Mouse (Mus musculus) v-Abl transformed pro-B cells (cell line): ENCODE measurements around the gene Abcf1.

Experiments used
- in situ Hi-C, 2 experiments: fragments of 400-800 bp; cut with MboI; formaldehyde crosslinking; loops; one replicate each; pipeline ENCODE4 v1.15.1; 2025; ENCODE audit not compliant: unreplicated experiment in 2 of 2

Gene Abcf1

DNA sequence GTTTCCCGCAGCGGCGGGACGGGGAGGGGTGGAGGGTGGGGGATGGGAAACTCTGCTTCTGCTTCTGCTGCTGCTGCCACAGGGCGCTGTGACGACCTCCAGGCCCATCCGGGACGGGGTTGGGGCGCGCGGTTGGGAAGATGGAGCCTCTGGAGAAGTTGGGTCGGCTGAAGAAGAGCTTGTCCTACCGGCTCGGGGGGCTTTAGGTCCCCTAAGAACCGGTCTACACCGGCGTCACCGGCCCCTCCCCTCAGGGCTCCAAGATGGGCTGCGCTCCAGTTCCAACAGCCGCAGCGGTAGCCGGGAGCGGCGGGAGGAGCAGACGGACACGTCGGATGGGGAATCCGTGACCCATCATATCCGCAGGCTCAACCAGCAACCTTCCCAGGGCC lies 10.8 kb upstream of the Abcf1 start:
- in situ Hi-C loops = loop anchor here in 1 of 2 experiments (10.0 kb wide), 1 partner anchor 146 kb away; the partner anchor contains the start of gene Tubb5

DNA sequence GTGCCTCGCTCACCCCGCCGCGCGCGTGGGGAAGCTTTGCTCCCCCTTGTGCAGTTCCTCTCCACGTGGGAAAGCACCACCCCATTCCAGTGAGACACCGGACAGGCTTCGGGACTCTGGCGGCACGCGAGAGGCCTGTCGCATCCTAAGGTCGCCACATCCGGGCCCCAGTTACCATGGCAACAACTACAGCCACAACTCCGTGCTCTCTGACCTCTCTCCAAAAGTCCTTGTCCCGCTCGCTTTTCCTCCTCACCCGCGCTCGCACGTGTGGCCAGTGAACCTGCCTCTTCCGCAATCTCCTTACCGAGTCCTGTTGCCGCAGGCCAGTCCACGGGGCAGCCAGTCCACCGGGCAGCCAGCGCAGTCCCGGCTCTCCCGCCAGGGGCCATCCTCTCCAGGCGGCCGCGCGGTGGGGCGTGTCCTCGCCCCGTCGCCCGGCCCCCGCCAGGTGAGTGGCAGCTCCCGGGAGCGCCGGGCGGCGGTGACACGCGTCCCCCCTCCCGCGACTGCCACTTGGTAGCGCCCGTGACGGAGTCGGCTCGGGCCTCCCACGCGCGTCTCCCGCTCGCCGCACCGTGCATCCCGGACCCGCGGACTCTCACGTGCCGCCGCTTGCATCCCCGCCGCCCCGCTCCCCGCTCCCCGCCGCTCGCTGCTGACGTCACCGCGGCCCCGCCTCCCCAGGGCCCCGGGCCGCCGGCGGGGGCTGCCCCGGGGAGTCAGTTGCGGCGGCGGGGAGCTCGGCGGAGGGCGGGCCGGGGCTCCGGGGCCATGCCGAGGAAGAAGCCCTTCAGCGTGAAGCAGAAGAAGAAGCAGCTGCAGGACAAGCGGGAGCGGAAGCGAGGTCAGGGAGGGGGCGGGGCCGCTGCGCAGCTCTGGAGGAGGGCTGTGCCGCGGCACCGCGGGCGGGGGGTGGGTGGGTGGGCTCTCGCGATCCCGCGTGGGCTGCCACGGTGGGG lies 10.1 kb upstream of the Abcf1 start, which contains the start of the genes Gnl1 and Prr3:
Gene Gnl1 (plus strand): TSS at position 451 of the 962 bp plus-strand sequence.
Gene Prr3 (minus strand): TSS at position 836 of the 962 bp plus-strand sequence.
- in situ Hi-C loops = loop anchor here in 1 of 2 experiments (10.0 kb wide), 1 partner anchor 145 kb away; the partner anchor contains the start of gene Tubb5

DNA sequence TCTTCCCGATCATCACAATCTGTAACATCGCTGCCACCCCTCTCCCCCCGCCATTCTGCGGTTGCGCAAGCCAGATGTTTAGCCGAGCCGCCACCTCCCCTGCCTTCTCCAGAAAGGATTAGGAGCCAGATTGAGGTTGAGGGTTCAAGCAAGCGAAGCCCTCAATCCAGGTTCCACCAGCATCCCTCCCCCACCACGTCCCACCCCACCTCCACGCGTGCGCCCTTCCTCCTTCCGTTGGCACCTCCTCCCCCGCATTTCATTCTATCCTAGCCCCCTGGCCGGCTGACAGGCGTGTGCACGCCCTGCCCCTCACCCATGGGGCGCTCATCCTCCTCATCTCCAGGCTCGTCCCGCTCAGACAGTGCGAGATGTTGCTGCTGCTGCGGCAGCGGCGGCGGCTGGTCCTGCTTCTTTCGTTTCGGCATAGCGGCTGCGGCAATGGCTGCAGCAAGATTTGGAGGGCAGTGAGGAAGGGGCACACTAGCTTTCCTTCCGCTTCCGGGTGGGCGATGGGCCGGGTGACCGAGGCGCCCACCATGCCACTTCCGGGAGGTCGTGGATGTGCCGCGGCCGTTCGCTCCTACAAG lies 9.3 kb upstream of the Abcf1 start:
- in situ Hi-C loops = no loop called here

DNA sequence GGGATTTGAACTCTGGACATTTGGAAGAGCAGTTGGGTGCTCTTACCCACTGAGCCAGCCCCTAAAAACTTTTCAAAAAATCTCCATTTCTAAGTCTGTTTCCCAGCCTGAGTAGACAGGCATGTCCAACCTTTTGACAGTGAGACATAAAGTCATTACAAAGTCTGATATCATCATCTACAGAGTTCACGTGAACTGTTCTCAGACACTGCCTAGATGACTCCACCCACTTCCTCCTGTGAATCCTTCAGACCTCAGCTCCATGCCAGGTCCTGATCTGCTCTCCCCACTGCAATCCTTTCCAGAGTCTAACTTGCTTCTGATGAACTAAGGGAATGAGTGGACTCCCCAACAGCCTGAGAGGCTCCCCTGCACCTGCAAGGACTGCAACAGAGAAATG lies 2.6 kb upstream of the Abcf1 start:
- in situ Hi-C loops = loop anchor here (25.0 kb wide), 2 partner anchors 440 to 990 kb away; partner anchors contain the start of genes Ppp1r11 (in 1 of the 2), Znrd1 (in 1 of the 2) and Znrd1as (in 1 of the 2)

DNA sequence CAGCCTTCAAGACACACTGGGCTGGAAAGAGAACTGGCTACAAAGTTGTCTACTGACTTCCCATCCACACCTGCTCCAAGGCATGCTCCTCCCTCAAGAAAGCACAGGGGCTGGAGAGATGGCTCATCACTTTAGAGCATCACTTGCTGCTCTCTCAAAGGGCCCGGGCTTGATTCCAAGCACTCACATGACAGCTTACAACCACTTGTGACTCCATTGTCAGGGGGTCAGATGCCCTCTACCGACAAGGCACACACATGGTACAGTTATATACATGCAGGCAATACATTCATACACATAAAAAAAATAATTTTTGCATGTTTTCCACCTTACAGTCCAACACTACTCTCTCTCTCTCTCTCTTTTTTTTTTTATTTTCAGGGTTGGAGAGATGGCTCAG lies 1.9 kb downstream of the Abcf1 start:
- in situ Hi-C loops = loop anchor here (25.0 kb wide), 2 partner anchors 445 to 995 kb away; partner anchors contain the start of genes Ppp1r11 (in 1 of the 2), Znrd1 (in 1 of the 2) and Znrd1as (in 1 of the 2)

DNA sequence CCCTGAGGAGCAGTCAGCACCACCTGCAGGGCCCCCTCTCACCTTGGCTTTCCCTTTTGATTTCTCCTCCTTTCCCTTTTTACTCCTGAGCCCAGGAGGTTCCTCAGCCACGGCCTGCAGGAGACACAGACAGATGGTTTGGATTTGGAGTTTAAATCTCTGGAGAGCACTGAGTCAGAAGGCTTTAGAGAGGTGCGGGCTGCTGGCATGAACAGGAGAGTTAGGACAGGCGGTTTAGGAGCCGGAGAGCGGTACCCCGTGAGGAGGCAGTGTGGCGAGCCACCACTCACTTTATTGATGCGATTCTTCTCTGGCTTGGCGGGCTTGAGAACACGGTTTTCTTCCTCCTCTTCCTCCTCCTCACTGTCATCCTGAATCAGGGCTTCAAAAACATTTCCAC lies 6.3 kb downstream of the Abcf1 start:
- in situ Hi-C loops = loop anchor here (25.0 kb wide), 2 partner anchors 449 to 999 kb away; partner anchors contain the start of genes Ppp1r11 (in 1 of the 2), Znrd1 (in 1 of the 2) and Znrd1as (in 1 of the 2)

DNA sequence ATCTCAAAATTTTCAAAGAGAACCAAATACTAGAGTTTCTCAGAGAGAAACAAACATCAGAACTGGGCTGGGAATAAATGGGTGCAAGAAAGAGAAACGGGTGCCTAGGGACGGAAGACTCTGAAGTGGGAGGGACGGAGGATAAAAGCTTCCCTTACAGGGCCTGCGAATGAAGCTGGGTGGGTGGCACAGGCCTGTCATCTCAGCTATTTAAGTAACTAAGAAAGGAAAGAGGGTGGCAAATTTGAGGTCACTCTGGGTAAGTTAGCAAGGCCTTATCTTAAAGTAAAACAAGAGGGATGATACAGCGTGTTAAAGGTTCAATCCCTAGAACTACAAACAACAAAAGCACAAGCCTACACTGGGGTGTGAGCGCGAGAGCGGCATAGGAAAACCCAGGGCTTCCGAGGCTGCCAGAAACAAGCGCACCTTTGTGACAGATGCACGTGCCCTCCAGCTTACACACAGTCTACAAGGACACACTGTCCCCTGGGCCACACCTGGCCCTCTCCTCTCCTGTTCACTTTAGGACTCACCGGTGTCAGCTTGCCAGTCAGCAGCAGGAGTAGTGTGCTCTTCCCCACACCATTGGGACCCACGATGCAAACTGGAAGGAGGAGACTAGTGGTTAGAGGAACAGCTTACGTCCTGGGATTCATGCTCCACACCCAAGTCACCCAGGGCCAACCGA lies 10.9 kb downstream of the Abcf1 start:
- in situ Hi-C loops = loop anchor here (25.0 kb wide), 2 partner anchors 454 to 1004 kb away; partner anchors contain the start of genes Ppp1r11 (in 1 of the 2), Znrd1 (in 1 of the 2) and Znrd1as (in 1 of the 2)

DNA sequence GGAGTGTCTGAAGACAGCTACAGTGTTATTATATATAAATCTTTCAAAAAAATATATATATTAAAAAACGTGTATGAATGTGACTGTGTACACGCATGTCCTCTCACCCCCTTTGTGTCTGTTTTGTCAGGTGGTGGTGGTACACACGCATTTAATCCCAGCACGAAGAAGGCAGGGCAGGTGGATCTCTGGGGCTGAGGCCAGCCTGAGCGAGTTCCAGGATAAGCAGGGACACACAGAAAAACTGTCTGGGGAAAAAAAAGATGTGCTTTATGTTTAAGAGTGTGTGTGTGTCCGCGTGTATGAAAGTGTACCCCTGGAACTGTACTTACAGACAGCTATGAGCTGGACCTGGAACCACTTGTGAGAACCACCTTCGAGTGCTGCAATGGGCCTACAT lies 14.9 kb downstream of the Abcf1 start:
- in situ Hi-C loops = loop anchor here (25.0 kb wide), 2 partner anchors 458 to 1008 kb away; partner anchors contain the start of genes Ppp1r11 (in 1 of the 2), Znrd1 (in 1 of the 2) and Znrd1as (in 1 of the 2)

DNA sequence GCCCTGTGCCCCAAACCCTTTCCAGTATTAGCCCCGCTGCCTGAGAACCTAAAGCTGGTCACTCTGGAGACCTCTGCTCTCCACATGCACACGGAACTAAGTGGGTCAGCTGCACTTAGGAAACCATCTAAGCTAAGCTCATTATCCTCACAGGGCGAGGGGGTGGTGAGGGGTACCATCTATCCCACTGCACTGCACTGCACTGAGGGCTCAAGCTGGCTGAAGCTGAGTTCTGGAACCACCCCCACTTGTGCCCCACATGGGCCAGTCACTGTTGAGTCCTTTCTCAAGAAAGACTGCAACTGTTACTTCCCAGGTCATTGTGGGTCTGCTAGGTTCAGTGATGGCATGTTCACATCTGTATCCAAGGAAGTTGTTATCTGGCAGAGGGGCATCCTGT lies 17.0 kb downstream of the Abcf1 start:
- in situ Hi-C loops = loop anchor here (25.0 kb wide), 2 partner anchors 460 to 1010 kb away; partner anchors contain the start of genes Ppp1r11 (in 1 of the 2), Znrd1 (in 1 of the 2) and Znrd1as (in 1 of the 2)

DNA sequence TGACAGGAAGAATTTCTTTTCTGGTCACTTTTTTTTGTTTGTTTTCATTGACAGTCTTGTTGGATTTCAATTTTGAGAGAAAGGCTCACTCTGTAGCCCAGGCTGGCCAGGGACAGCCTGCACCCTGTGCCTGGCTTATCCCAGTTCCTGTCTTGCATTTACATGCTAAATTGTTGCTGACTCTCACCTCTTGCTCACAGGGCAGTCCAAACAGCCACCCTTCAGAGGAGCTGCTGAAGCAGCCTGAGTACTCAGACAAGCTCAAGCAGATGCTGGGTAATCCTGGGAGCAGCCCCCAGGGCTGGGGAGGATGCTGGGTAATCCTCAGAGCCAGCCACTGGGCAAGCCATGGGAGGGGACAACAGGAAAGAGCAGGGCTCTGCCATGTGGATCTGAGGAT lies 18.6 kb downstream of the Abcf1 start:
- in situ Hi-C loops = loop anchor here (25.0 kb wide), 2 partner anchors 461 to 1011 kb away; partner anchors contain the start of genes Ppp1r11 (in 1 of the 2), Znrd1 (in 1 of the 2) and Znrd1as (in 1 of the 2)

DNA sequence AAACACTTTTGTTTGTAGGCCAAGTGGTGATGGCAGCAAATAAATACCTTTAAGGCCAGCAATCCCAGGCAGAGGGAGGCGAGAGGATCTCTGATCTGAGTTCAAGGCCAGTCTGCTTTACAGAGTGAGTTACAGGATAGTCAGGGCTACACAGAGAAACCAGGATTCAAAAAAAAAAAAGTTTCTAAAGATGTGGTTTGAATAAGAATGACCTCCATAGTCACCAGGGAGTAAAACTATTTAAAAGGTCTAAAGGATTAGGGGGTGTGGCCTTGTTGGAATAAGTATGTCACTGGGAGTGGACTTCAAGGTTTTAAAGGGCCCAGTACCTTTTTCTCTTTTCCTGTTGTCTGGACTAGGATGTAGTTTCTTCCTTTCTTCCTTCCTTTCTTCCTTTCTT lies 29.6 kb downstream of the Abcf1 start:
- in situ Hi-C loops = loop anchor here (5.0 to 10.0 kb wide), 6 partner anchors 52 to 845 kb away; partner anchors contain the start of genes H2-T3 (in 2 of the 2), Gm6034 (in 1 of the 2) and H2-T22 (in 1 of the 2)

DNA sequence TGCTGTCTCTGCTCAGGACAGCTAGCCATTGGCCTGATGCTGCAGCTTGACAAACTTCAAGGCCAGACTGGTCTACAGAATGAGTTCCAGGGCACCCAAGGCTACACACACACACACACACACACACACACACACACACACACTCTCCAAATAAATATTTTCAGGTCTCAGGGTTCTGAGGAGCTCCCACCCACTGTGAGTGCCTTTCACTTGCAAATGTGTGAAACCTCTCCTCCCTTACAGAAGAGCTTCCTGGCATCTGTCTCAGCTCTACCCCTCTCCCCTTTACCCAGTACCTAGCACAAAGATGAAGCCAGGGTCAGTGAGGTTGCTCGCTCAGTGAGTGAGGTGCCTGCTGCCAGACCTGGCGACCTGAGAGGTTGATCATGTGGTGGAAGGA lies 30.5 kb downstream of the Abcf1 start:
- in situ Hi-C loops = loop anchor here (5.0 to 10.0 kb wide), 6 partner anchors 53 to 846 kb away; partner anchors contain the start of genes H2-T3 (in 2 of the 2), Gm6034 (in 1 of the 2) and H2-T22 (in 1 of the 2)

DNA sequence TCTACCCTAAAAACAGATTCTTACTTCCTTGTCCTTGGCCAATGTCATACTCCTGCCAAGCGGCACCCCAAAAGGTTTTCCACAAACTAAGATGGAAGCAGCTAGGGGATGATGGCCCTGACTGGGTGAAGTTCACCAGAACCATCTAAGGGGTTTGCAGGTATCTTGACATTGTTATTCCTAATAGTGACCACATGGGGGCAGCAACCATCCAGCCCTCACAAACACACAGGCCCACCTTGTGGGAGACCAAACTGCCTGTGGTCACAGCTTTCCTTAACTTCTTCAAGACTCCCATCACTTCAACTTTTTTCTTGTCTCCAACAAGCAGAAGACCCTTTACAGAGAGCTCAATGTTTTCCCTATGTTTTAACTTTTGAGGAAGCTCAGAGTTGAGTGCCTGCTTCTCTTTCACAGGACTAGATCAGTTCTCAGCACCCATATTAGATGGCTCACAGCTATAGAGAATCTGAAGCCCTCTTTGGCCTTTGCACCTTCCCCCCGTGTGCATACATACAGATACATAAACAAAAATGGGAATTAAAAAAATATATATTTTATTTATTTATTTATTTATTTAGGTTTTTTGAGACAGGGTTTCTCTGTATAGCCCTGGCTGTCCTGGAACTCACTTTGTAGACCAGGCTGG lies 31.7 kb downstream of the Abcf1 start:
- in situ Hi-C loops = loop anchor here (5.0 to 10.0 kb wide), 6 partner anchors 54 to 847 kb away; partner anchors contain the start of genes H2-T3 (in 2 of the 2), Gm6034 (in 1 of the 2) and H2-T22 (in 1 of the 2)

DNA sequence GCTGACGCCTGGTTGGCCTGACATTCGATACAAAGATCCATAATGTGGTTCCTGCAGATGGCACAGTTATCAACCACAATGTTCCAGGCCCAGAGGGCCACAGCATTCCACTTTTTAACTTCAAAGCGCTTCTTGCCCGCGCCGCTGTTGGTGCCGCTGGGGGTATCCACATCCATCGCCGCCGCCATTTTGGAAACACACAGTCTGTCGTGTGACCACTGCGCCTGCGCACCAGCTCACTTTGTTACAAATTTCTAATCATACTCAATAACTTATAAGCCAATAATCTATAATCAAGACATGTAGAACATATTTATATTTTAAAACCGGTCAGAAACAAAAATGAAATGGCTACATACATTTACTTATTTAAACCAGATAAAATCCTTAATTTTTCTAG lies 33.8 kb downstream of the Abcf1 start:
- in situ Hi-C loops = loop anchor here (5.0 to 10.0 kb wide), 6 partner anchors 57 to 849 kb away; partner anchors contain the start of genes H2-T3 (in 2 of the 2), Gm6034 (in 1 of the 2) and H2-T22 (in 1 of the 2)

DNA sequence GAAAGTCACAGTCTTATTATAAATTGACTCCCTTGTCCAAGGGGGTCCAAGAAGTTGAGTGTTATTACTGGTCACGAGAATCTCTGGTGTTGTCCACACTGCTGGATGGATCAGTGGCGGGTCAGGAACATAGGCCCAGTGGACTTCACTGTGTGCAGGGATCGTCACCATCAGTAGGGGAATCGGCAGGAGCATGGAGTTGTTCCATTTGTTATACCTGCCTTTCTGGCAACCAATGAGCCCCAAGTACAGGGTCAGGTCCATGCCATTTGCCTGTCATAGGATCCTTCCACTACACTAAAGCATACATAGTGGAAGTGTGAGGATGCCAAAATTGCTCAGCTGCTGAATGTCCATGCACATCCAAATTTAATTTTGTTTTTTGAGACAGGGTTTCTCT lies 37.0 kb downstream of the Abcf1 start:
- in situ Hi-C loops = loop anchor here (10.0 kb wide), 5 partner anchors 112 to 852 kb away; partner anchors contain the start of genes H2-T3 (in 2 of the 2), Gm6034 (in 1 of the 2) and H2-T22 (in 1 of the 2)

DNA sequence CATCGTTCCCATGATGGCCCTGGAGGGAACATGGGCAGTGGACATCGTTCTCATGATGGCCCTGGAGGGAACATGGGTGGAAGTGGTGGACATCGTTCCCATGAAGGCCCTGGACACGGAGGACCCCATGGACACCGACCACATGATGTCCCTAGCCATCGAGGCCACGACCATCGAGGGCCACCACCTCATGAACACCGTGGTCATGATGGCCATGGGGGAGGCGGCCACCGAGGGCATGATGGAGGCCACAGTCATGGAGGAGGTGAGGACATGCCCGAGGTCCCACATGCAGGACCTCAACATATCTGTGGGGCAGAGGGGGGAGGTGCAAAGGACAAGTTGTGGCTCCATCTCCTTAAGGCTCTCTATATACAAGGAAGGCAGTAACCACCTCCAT lies 38.9 kb downstream of the Abcf1 start:
- in situ Hi-C loops = loop anchor here (10.0 kb wide), 5 partner anchors 114 to 854 kb away; partner anchors contain the start of genes H2-T3 (in 2 of the 2), Gm6034 (in 1 of the 2) and H2-T22 (in 1 of the 2)

DNA sequence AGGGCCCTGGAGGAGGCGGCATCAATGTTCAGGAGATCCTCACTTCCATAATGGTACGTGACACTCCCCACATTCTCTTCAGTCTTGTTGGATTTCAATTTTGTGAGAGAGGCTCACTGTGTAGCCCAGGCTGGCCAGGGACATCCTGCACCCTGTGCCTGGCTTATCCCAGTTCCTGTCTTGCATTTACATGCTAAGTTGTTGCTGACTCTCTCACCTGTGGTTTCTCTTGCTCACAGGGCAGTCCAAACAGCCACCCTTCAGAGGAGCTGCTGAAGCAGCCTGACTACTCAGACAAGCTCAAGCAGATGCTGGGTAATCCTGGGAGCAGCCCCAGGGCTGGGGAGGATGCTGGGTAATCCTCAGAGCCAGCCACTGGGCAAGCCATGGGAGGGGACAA lies 40.0 kb downstream of the Abcf1 start:
- in situ Hi-C loops = no loop called here

DNA sequence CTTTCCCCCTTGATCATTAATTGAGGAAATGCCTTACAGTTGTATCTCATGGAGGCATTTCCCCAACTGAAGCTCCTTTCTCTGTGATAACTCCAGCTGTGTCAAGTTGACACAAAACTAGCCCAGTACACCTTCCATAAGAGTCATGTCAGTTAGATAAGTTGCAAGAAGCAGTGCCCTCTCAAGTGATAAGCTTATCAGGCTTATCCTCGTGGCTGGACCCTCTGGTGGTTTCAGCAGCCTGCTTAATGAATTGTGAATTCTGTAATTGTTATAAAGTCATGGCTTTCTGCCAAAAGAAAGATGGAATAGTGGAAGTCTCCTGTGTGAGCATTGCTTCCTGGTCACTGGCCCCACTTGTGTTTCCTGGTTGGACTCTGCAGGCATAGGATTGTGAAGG lies 42.1 kb downstream of the Abcf1 start:
- in situ Hi-C loops = no loop called here
